Mouse (Mus musculus): ENCODE results near the gene Sbno2. TPM values are rescaled to one million over a fixed set of nuclear protein-coding genes. Genes with fewer than 3 reads are reported as not detected.

Sbno2 gene
- total RNA-seq, 4 experiments from 2014 or later, result 4.8 to 5.7 (median 5.3) TPM

DNA sequence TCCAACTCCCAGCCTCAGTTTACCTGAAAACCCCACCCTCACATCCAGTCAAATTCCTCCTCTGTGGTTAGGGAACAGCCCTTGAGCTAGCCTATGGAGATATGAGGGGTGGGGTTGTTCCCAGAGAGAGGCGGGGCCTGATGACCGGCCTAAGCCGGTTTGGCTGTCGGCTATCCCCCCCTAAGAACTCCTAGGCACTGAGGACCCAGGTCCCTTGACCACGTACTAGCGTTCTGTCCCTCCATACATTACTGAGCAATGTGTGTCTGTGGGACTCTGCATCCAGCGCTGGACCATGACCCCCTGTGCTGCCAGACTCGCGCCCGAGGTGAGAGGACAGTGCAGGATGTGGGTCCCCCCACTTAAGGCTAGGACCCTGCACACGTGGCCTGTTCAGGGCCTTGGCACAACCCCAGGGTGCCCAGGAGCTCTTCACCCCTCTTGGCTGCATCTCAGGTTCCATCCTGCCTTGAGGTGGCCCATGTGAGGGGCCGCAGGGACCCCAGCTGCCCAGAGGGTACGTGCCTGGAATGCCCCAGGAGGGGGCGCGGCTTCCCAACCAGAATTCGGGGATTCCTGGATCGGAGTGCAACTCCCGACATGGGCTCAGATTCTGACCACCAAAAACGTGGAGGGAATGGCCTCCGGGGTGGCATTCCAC lies 85.8 kb downstream of the Sbno2 start:
- DNase-seq (ENCODE audit: low spot score in 2 of 2), result no peak

GRCm38 (mm10) chr10:80018739-80019297 lies 86.6 kb downstream of the Sbno2 start:
- no peak for DNase-seq (ENCODE audit: low spot score in 2 of 2)

- no peak for DNase-seq (ENCODE audit: low spot score in 2 of 2)
These were observed 87.6 kb downstream of the Sbno2 start for GRCm38 (mm10) chr10:80017771-80018170.

- DNase-seq (ENCODE audit: low spot score in 2 of 2), result no peak
These were observed 88.0 kb downstream of the Sbno2 start for GRCm38 (mm10) chr10:80017361-80017760.

DNA sequence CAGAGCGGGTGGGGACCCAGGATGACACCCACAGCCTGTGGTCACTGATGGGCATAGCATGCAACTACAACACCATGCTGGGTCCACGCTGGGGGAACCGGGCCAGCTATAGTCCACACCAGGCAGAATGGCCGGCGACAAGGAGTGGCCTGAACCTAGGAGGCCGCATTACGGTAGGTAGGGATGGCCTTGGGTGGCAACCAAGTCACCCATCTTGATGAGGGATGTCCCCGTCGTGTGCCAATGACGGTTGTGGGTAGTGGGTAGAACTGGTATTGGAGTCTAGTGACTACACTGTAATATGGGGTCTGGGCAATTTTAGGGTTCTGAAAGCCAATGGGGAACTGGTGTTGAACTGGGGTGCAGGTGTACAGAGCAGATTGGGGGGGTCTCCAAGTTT lies 88.4 kb downstream of the Sbno2 start:
- DNase-seq (ENCODE audit: low spot score in 2 of 2), result no peak

DNA sequence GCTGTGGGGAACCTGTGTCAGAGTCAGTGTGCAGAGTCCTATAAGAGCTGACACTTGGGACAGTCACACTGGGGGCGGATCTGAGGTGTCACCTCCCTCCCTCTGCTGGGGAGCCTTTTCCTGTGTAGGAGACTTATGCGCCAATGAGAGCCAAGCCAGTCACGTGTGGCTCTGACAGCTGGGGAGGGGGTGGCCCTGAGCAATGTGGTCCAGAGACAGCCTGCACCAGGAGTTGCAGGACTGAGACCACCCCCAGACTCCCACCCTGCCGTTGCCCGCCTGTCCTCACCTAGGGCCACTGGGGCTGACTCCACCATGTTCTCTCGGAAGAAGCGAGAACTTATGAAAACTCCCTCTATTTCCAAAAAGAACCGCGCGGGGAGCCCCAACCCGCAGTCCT lies 88.9 kb downstream of the Sbno2 start, which contains the start of gene Arhgap45:
Gene Arhgap45 (plus strand): TSS at position 143 of the 400 bp plus-strand sequence.
- no peak for DNase-seq (ENCODE audit: low spot score in 2 of 2)

DNA sequence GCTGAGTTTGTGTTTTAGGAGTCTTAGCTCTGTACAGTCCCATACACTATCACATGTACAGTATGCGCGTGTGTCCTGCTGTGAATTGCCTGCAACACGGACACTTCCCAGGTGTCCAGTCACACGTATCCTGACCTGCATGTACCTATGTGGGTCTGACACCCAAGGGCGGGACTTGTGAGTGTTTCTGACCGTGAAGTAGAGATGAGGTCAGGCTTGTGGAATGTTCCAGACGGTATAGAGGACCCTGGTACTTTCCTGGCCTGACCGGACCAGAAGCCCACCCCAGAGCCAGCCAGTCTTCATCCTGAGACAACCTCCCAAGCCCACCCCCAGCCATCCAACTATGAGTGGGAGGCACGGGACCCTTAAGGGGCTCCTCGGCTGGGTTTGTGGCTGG lies 89.8 kb downstream of the Sbno2 start:
- no peak for DNase-seq (ENCODE audit: low spot score in 2 of 2)

DNA sequence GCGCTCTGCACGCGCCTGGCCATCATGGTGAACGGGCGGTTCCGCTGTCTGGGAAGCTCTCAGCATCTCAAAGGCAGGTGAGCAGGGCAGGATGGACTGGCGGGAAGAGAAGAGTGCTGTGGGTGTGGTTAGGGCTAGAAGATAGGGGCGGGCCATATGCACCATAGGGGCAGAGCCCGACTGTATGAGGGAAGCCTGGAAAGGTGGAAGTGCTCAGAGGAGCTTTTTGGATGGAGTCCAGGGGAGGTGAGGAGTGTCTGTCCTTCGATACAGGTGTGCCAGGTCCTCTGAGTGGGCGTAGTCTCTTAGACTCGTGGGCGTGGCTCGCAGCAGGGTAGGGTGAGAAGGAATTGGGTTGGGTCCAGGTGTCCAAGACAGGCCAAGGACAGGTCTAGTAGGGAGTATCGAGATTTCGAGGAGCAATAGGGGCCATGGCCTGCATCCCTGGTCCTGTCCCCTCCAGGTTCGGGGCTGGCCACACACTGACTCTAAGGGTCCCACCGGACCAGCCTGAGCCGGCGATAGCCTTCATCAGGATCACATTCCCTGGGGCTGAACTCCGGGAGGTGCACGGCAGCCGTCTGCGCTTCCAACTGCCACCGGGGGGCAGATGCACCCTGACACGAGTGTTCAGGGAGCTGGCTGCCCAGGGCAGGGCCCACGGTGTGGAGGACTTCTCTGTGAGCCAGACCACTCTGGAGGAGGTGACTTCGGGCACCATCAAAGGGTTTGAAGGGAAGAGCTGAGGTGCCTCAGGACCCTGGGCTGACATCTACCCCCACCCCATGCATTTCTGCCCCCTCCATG lies 90.7 kb downstream of the Sbno2 start:
- DNase-seq (ENCODE audit: low spot score in 2 of 2), result no peak

GRCm38 (mm10) chr10:80013609-80014008 lies 91.8 kb downstream of the Sbno2 start:
- no peak for DNase-seq (ENCODE audit: low spot score in 2 of 2)

- no peak for DNase-seq (ENCODE audit: low spot score in 2 of 2)
These were observed 93.6 kb downstream of the Sbno2 start for GRCm38 (mm10) chr10:80011740-80012139.

Other genes with a start within 250 kb of the Sbno2 start
- not detected for gene Prtn3, start 231.1 kb downstream of the Sbno2 start, total RNA-seq (2022)
- under 1 TPM in 1 of 4 experiments, not detected in 3; 0.40 TPM for gene Plppr3, start 230.9 kb downstream of the Sbno2 start, total RNA-seq (2022)
- gene Elane, start 219.3 kb downstream of the Sbno2 start, total RNA-seq (2022), result not detected
- gene Cfd, start 214.7 kb downstream of the Sbno2 start, total RNA-seq (2022), result 100 to 1,000 TPM in 1 of 4 experiments, 10 to 100 TPM in 3; 10.7 to 257 (median 39.5) TPM
- 10 to 100 TPM; 30.8 to 37.1 (median 32.9) TPM for gene Med16, start 196.6 kb downstream of the Sbno2 start, total RNA-seq (2022)
- gene Gm26602, start 194.7 kb downstream of the Sbno2 start, total RNA-seq (2022), result not detected
- gene Kiss1r, start 188.6 kb downstream of the Sbno2 start, total RNA-seq (2022), result under 1 TPM; 0.13 to 0.36 (median 0.22) TPM
- 100 to 1,000 TPM; 124 to 137 (median 129) TPM for gene R3hdm4, start 184.4 kb downstream of the Sbno2 start, total RNA-seq (2022)
- 1 to 10 TPM; 1.5 to 2.3 (median 2.1) TPM for gene Arid3a, start 178.5 kb downstream of the Sbno2 start, total RNA-seq (2022)
- gene Wdr18, start 145.4 kb downstream of the Sbno2 start, total RNA-seq (2022), result 10 to 100 TPM; 20.1 to 26.7 (median 23.0) TPM
- gene Grin3b, start 134.9 kb downstream of the Sbno2 start, total RNA-seq (2022), result under 1 TPM; 0.13 to 0.52 (median 0.36) TPM
- gene Tmem259, start 121.2 kb downstream of the Sbno2 start, total RNA-seq (2022), result 10 to 100 TPM; 67.9 to 81.4 (median 74.4) TPM
- gene Cnn2, start 117.0 kb downstream of the Sbno2 start, total RNA-seq (2022), result 1 to 10 TPM; 2.7 to 5.3 (median 4.3) TPM
- gene Abca7, start 109.1 kb downstream of the Sbno2 start, total RNA-seq (2022), result 1 to 10 TPM; 7.3 to 8.6 (median 8.1) TPM
- gene Arhgap45, start 88.9 kb downstream of the Sbno2 start, total RNA-seq (2022), result 1 to 10 TPM in 2 of 4 experiments, under 1 TPM in 2; 0.48 to 1.3 (median 0.84) TPM
- 10 to 100 TPM; 38.3 to 47.6 (median 39.7) TPM for gene Polr2e, start 65.8 kb downstream of the Sbno2 start, total RNA-seq (2022)
- gene Gpx4, start 58.4 kb downstream of the Sbno2 start, total RNA-seq (2022), result 100 to 1,000 TPM; 510 to 613 (median 541) TPM
- gene Stk11, start 10.2 kb upstream of the Sbno2 start, total RNA-seq (2022), result 100 to 1,000 TPM; 157 to 173 (median 162) TPM
- gene Atp5d, start 33.1 kb upstream of the Sbno2 start, total RNA-seq (2022), result 100 to 1,000 TPM; 525 to 571 (median 544) TPM
- gene Cbarp, start 35.3 kb upstream of the Sbno2 start, total RNA-seq (2022), result 1 to 10 TPM; 1.9 to 4.0 (median 2.9) TPM
- gene Midn, start 42.7 kb upstream of the Sbno2 start, total RNA-seq (2022), result 10 to 100 TPM; 20.8 to 36.0 (median 29.5) TPM
- 10 to 100 TPM; 23.4 to 49.1 (median 31.4) TPM for gene Cirbp, start 60.4 kb upstream of the Sbno2 start, total RNA-seq (2022)
- 1 to 10 TPM; 4.3 to 7.8 (median 6.9) TPM for gene 1600002K03Rik, start 67.4 kb upstream of the Sbno2 start, total RNA-seq (2022)
- gene Efna2, start 73.9 kb upstream of the Sbno2 start, total RNA-seq (2022), result under 1 TPM; 0.19 to 0.48 (median 0.36) TPM
- 10 to 100 TPM; 12.7 to 16.9 (median 15.2) TPM for gene Mum1, start 120.9 kb upstream of the Sbno2 start, total RNA-seq (2022)
- 100 to 1,000 TPM; 576 to 623 (median 605) TPM for gene Ndufs7, start 143.6 kb upstream of the Sbno2 start, total RNA-seq (2022)
- gene Gamt, start 155.4 kb upstream of the Sbno2 start, total RNA-seq (2022), result 10 to 100 TPM; 19.5 to 33.6 (median 33.4) TPM
- 10 to 100 TPM; 31.8 to 38.5 (median 34.6) TPM for gene Dazap1, start 155.9 kb upstream of the Sbno2 start, total RNA-seq (2022)
- 100 to 1,000 TPM; 626 to 776 (median 688) TPM for gene Rps15, start 186.9 kb upstream of the Sbno2 start, total RNA-seq (2022)
- under 1 TPM; 0.24 to 0.54 (median 0.31) TPM for gene Apc2, start 190.4 kb upstream of the Sbno2 start, total RNA-seq (2022)
- gene 2310011J03Rik, start 215.0 kb upstream of the Sbno2 start, total RNA-seq (2022), result 1 to 10 TPM; 5.4 to 8.9 (median 6.6) TPM
- gene Pcsk4, start 223.9 kb upstream of the Sbno2 start, total RNA-seq (2022), result 1 to 10 TPM in 1 of 4 experiments, under 1 TPM in 3; 0.67 to 1.1 (median 0.91) TPM
- gene Reep6, start 224.4 kb upstream of the Sbno2 start, total RNA-seq (2022), result 1 to 10 TPM; 2.6 to 4.0 (median 3.2) TPM
- 10 to 100 TPM; 22.6 to 30.4 (median 26.9) TPM for gene Adamtsl5, start 242.8 kb upstream of the Sbno2 start, total RNA-seq (2022)